Mouse (Mus musculus): ENCODE measurements around the gene Gm45213. TPM values are rescaled to one million over a fixed set of nuclear protein-coding genes. Genes with fewer than 3 reads are reported as not detected.
A peak's percentile ranks its signal among the peaks of the same experiment; 100 is the strongest.

The Gm45213 gene
- total and polyA plus RNA-seq, 3 experiments: not detected

DNA sequence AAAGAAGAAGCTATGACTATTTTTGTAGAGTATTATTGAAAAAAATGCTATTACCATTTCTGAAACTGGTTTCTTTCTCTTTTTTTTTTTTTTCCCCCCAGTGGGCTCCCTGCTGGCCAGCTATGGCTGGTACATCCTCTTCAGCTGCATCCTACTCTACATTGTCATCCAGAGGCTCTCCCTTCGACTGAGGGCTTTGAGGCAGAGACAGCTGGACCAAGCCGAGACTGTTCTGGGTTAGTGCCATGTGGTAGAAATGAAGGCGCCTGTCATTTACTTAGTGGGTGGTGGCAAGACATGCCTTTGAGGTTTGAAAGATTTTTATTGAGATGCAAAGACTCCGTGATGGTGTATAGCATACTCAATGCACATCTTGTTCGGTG lies 36.8 kb downstream of the Gm45213 start:
- Histone ChIP-seq H3K27ac (peak overlapping the region; percentile 85; the same call in 1 of the 2 replicates), H3K4me1 (ENCODE audit: control insufficient read depth, insufficient read depth, low read length) (peaks cover 6% of the 10 kb centered on the region), H3K36me3 (ENCODE audit: control insufficient read depth, insufficient read depth, low read length) (peaks cover 5% of the 10 kb centered on the region), H3K9ac (ENCODE audit: low read depth, low read length) (no peak overlapping the region), H3K79me2 (replicated peaks; ENCODE audit: control insufficient read depth, insufficient read depth, low read length) (no peaks in the 10 kb centered on the region), H3K4me3 (peak overlapping the region; percentile 66), H3K27me3 (ENCODE audit: control insufficient read depth, insufficient read depth, low read length) (no peaks in the 10 kb centered on the region)
- no peak for DNase-seq
- 46% methylated on average over 5 of the region's 5 CpGs for WGBS
- intact Hi-C loops (cut with DNase I): no loop called here
- TF ChIP-seq POLR2A (IDR thresholded peaks at IDR 0.05; ENCODE audit: insufficient read depth, low read depth, low read length) (no peak), EP300 (IDR thresholded peaks at IDR 0.05; ENCODE audit: insufficient read depth, low read depth, low read length) (no peak), CTCF (IDR thresholded peaks at IDR 0.05) (peak; percentile 38)

DNA sequence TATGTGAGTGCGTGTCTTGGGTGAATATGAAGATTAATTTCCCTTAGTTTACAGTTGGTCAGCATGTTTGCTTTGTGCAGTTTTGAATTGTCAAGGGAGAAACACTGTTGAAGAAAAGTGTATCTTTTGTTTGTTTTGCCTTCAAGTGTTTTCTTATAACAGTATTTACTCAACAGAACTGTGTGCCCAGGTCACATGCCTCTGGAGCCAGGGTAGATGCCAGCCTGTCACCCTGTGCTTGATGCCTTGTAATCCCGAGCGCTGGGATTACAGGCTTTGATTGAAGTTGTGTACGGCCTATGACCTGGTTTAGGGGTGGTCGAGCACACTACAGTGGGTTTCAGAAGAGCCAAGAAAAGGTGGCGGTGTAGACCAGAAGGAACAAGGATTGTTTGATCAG lies 40.4 kb downstream of the Gm45213 start:
- DNase-seq: no peak
- 92% methylated on average over 6 of the region's 6 CpGs for whole genome bisulfite sequencing
- no peak overlapping the region for H3K9ac ChIP-seq (ENCODE audit: low read depth, low read length)
- H3K79me2 ChIP-seq (replicated peaks; ENCODE audit: control insufficient read depth, insufficient read depth, low read length): no peaks in the 10 kb centered on the region
- TF ChIP-seq POLR2A (IDR thresholded peaks at IDR 0.05; ENCODE audit: insufficient read depth, low read depth, low read length) (no peak), CTCF (IDR thresholded peaks at IDR 0.05) (no peak)
- peaks cover 5% of the 10 kb centered on the region for H3K36me3 ChIP-seq (ENCODE audit: control insufficient read depth, insufficient read depth, low read length)
- H3K4me1 ChIP-seq (ENCODE audit: control insufficient read depth, insufficient read depth, low read length): peaks cover 5% of the 10 kb centered on the region
- no peaks in the 10 kb centered on the region for H3K27me3 ChIP-seq (ENCODE audit: control insufficient read depth, insufficient read depth, low read length)
- intact Hi-C loops (cut with DNase I): no loop called here
- no peak overlapping the region for H3K4me3 ChIP-seq
- H3K27ac ChIP-seq: no peak overlapping the region

DNA sequence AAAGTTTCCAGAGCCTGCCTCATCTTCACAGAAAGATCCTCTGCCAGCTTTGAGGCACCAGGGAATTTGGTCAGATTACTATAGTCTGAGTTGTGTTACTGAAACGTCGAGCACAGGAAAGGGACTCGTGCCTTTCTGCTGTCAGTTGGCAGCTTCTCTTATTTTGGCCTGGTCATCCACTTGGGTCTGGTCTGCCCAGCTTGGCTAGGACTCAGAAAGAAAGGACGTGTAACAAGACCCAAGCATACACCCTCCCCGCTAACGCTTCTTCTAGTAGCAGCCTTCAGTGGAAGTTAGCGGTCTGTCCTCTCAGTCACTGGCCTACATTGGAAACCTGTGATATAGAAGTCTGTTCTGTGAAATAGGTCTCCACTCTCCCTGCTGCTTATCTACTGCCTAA lies 41.1 kb downstream of the Gm45213 start:
- intact Hi-C loops (cut with DNase I): no loop called here
- DNase-seq: peak in 1 of 2 experiments; percentile 26
- WGBS: 50% methylated on average over 7 of the region's 7 CpGs

DNA sequence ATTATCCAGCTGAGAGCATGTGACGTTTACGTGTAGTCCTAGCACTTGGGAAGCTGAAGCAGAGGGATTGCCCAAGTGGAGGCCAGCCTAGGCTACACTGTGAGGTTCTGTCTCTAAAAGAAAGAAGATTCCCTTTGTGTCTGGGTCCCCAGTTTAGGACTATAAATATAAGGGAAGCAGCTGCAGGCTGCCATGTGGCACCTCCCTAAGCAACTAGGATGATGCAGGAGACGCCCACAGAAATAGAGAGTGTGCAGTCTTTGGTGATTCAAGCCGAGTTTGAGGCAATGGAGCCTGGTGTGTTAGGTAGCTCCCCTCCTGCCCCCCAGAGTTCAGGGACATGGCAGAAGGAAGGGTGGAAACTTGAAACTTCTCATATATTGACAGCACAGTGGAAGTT lies 44.2 kb downstream of the Gm45213 start:
- H3K79me2 ChIP-seq (replicated peaks; ENCODE audit: control insufficient read depth, insufficient read depth, low read length): no peaks in the 10 kb centered on the region
- intact Hi-C loops (cut with DNase I): no loop called here
- no peak for DNase-seq
- peaks cover 5% of the 10 kb centered on the region for H3K36me3 ChIP-seq (ENCODE audit: control insufficient read depth, insufficient read depth, low read length)
- H3K4me1 ChIP-seq (ENCODE audit: control insufficient read depth, insufficient read depth, low read length): peaks cover 2% of the 10 kb centered on the region; the same call in 1 of the 2 replicates
- no peak overlapping the region for H3K4me3 ChIP-seq
- no peak overlapping the region for H3K9ac ChIP-seq (ENCODE audit: low read depth, low read length)
- no peaks in the 10 kb centered on the region for H3K27me3 ChIP-seq (ENCODE audit: control insufficient read depth, insufficient read depth, low read length)
- H3K27ac ChIP-seq: no peak overlapping the region
- TF ChIP-seq POLR2A (IDR thresholded peaks at IDR 0.05; ENCODE audit: insufficient read depth, low read depth, low read length) (no peak), CTCF (IDR thresholded peaks at IDR 0.05) (no peak), EP300 (IDR thresholded peaks at IDR 0.05; ENCODE audit: insufficient read depth, low read depth, low read length) (no peak)
- 88% methylated on average over 4 of the region's 4 CpGs for WGBS

More for the DNA sequence above, 41.1 kb downstream of the Gm45213 start:
- TF ChIP-seq CTCF (IDR thresholded peaks at IDR 0.05) (no peak), EP300 (IDR thresholded peaks at IDR 0.05; ENCODE audit: insufficient read depth, low read depth, low read length) (no peak), POLR2A (IDR thresholded peaks at IDR 0.05; ENCODE audit: insufficient read depth, low read depth, low read length) (no peak)
- Histone ChIP-seq H3K9ac (ENCODE audit: low read depth, low read length) (no peak overlapping the region), H3K4me1 (ENCODE audit: control insufficient read depth, insufficient read depth, low read length) (peaks cover 5% of the 10 kb centered on the region), H3K36me3 (ENCODE audit: control insufficient read depth, insufficient read depth, low read length) (peaks cover 5% of the 10 kb centered on the region), H3K27me3 (ENCODE audit: control insufficient read depth, insufficient read depth, low read length) (no peaks in the 10 kb centered on the region), H3K79me2 (replicated peaks; ENCODE audit: control insufficient read depth, insufficient read depth, low read length) (no peaks in the 10 kb centered on the region), H3K4me3 (no peak overlapping the region), H3K27ac (no peak overlapping the region)

DNA sequence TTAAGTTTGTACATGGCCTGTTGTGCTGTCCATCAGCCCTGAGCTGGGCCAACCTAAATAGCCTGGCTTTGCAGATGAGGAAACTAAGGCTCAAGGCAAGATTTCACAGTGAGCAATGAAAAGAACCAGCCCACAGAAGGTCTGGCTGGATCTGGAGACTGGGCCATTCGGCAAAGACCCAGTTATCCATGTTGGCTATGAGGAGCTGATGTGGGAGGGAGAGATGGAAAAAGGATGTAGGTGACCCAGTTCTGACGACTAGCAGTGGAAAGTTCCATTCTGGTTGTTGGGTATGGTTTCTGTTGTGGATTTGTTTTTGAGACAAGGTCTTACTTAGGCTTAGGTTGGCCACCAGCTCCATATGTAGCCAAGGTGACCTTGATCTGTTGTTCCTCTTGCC lies 44.7 kb downstream of the Gm45213 start:
- H3K4me1 ChIP-seq (ENCODE audit: control insufficient read depth, insufficient read depth, low read length): peaks cover 2% of the 10 kb centered on the region; the same call in 1 of the 2 replicates
- peaks cover 5% of the 10 kb centered on the region for H3K36me3 ChIP-seq (ENCODE audit: control insufficient read depth, insufficient read depth, low read length)
- H3K9ac ChIP-seq (ENCODE audit: low read depth, low read length): no peak overlapping the region
- no peak for TF ChIP-seq POLR2A (IDR thresholded peaks at IDR 0.05; ENCODE audit: insufficient read depth, low read depth, low read length)
- no peaks in the 10 kb centered on the region for H3K27me3 ChIP-seq (ENCODE audit: control insufficient read depth, insufficient read depth, low read length)
- H3K27ac ChIP-seq: no peak overlapping the region
- DNase-seq: no peak
- 65% methylated on average over 2 of the region's 2 CpGs for WGBS
- no peaks in the 10 kb centered on the region for H3K79me2 ChIP-seq (replicated peaks; ENCODE audit: control insufficient read depth, insufficient read depth, low read length)
- intact Hi-C loops (cut with DNase I): no loop called here
- no peak overlapping the region for H3K4me3 ChIP-seq

DNA sequence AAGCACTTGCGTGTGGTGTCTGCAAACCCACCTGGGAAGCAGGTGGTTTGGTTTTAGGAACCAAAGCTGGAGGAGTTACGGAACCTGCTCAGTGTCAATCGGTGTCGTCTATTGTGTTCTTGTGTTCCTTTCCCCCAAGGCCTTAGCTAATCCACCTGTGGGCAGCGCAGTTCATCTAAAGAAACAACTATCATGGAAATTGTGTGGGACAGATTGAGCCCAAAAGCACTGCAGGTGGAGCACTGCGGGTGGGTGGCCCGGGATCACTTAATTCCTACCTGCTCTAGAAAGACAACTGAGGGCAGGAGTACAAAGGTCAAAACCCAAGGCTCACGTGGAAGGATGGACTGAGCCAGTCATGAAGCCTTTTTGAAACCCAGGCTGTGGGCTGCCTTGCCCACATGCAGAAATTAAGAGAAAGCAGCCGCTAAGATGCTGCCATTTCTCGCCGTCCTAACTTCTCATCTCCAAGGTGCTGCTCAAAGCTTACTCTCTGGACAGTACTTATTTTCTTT lies 47.3 kb downstream of the Gm45213 start:
- H3K4me3 ChIP-seq: no peak overlapping the region
- H3K36me3 ChIP-seq (ENCODE audit: control insufficient read depth, insufficient read depth, low read length): no peaks in the 10 kb centered on the region
- no peaks in the 10 kb centered on the region for H3K27me3 ChIP-seq (ENCODE audit: control insufficient read depth, insufficient read depth, low read length)
- no peak for TF ChIP-seq EP300 (IDR thresholded peaks at IDR 0.05; ENCODE audit: insufficient read depth, low read depth, low read length)
- no peak for DNase-seq
- H3K79me2 ChIP-seq (replicated peaks; ENCODE audit: control insufficient read depth, insufficient read depth, low read length): no peaks in the 10 kb centered on the region
- intact Hi-C loops (cut with DNase I): no loop called here
- no peak overlapping the region for H3K9ac ChIP-seq (ENCODE audit: low read depth, low read length)
- H3K27ac ChIP-seq: no peak overlapping the region
- no peaks in the 10 kb centered on the region for H3K4me1 ChIP-seq (ENCODE audit: control insufficient read depth, insufficient read depth, low read length)
- 91% methylated on average over 11 of the region's 11 CpGs for WGBS

Data from heart, adult 2 months (tissue).